Mouse (Mus musculus) left cerebral cortex, postnatal 4 days (tissue): ENCODE measurements around the gene Gm5751. TPM values are rescaled to one million over a fixed set of nuclear protein-coding genes. Genes with fewer than 3 reads are reported as not detected.
"Not testable (repeated sequence)": the region's sequence is repeated elsewhere in the genome, so short reads cannot be mapped to it uniquely, and the experiment has no call there.

Experiments
- DNase-seq: peaks from one replicate; pipeline ENCODE4 v3.0.0-alpha.2; 2022
- intact Hi-C: fragments of 180-260 bp; cut with DNase I; formaldehyde crosslinking; loops from one replicate; pipeline ENCODE4 v1.15.1; 2025
- total RNA-seq, 2 experiments: library from RNA; stranded (reverse); gene quantifications; 2 replicates each; pipeline ENCODE4 v1.2.3; 2021

Gene Gm5751
- total RNA-seq, result not detected

DNA sequence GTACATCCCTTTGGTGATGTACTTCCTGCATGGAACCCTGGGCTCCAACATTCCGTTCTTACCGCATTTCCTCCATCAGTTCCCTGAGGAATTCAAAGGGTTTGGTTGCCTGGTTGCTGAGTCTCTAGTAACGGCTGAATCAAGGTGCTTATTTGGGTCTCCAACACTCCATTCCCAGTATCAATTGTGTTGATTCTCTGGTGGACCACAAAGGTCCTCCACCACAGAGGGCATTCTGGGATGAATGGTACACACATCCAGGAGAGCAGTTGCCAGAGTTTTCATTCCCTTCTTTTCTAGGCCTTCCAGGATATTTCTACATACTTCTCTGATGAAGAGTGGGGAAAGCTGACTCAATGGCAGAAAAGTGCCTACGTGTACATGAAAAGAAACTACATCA, at the start of gene Gm5751:
Gm5751 (plus strand) TSS at position 301 of the 400 bp plus-strand sequence.
- intact Hi-C loops, DNase-seq: not testable (repeated sequence)

DNA sequence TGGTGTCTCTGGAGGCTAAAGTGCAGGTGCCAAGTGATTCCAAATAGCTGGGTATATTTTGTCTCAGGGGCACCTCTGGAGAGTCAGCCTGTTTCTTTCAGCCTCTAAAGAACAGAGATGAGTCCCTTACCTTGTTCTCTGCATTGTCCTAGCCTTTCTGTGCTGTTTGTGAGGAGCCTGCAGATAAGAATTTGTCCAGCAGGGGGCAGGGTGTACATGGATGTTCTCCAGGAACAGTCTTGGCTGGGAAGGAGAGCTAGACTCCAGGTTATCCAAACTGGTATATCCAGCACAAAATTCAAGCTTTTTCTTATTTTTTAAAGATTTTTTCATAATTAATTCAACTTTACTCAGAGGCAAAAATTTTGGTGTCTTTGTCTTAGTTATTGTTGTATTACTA, 42.0 kb upstream of the Gm5751 start:
- intact Hi-C loops, result no loop called here
- DNase-seq, result peak; percentile 57

DNA sequence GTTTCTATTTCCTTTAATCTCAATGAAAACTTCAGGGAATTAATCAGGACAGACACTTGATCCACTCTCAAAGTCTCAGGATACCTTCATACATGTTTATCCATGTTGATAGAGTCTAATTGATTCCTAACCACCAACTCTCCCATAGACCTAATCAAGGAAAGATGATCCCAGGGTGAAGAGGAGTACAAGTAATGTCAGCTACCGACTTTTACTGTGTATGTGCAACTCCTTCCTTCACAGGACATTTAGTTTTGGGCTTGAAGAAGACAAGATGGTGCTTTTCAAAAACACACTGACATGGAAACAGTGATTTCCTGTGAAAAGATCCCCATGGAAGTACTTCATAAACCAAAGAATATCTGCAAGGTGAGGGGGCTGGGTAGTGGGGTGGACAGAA, 30.4 kb upstream of the Gm5751 start, which contains the start of gene Gm6592:
Gm6592 (plus strand) TSS at position 301 of the 400 bp plus-strand sequence.
- intact Hi-C loops, result no loop called here
- no peak for DNase-seq

DNA sequence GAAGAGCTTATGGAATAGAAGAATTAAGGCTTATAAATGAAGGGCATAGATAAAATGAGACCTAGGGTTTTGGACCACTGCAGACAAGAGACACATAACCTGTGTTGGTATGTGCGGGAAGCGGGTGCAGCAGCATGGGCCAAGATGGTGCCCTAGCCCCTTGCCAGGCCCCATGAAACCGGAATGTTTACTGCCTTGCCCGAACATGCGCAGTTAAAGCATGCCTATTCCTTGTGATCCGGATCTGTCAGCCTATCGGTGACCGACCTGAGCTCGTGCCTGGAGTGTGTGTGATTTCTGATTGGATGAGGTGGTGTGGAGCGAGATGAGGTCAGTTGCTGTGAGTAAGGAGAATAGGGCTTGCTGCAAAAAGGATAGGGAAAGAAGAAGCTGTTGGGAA, 21.6 kb upstream of the Gm5751 start:
- intact Hi-C loops, result no loop called here
- DNase-seq, result no peak

DNA sequence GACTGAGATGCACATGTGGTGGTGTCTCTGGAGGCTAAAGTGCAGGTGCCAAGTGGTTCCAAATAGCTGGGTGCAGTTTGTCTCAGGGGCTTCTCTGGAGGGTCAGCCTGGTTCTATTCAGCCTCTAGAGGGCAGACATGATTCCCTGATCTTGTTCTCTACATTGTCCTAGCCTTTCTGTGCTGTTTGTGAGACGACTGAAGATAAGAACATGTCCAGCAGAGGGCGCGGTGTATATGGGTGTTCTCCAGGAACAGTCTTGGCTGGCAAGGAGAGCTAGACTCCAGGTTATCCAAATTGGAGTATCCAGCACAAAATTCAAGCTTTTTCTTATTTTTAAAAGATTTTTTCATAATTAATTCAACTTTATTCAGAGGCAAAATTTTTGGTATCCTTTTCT, 9.7 kb upstream of the Gm5751 start:
- DNase-seq, result peak; percentile 80
- intact Hi-C loops, result not testable (repeated sequence)

DNA sequence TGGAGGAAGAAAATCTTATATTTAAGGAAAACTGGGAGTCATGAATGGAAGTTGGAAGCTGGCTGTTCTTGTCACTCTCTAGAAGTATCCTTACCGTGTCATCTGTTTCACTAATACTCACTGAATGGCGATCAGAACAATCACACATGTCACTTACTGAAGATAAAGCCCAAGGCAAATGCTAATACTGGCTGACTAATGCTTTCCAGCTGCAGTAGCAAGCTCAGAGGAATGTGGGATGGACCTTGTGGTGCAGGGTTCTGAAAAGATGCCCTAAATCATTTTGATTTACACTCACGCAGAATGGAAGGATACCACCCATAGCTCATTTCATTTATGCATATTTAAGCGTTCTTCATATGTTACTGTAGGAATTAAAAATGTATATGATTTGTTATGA, 10.3 kb downstream of the Gm5751 start:
- no peak for DNase-seq

DNA sequence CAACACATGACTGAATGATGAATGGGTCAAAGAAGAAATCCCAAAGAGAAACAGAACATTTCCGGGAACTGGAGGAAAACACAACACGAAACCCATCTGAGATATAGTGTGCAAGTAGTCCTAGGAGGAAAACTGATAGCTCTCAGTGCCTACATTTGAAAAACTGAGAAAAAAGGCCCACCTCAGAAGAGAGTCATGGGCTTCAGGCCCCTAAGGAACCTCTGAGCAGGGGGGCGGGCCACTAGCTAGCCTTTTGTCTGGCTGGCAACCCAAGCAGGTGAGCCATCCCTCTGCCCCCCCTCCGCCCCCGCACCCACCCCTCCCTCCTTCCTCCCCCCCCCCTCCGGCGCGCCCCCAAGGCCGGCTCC, 17.9 kb downstream of the Gm5751 start:
- DNase-seq, result no peak
- intact Hi-C loops, result no loop called here

More for the DNA sequence above, 10.3 kb downstream of the Gm5751 start:
- intact Hi-C loops, result no loop called here

DNA sequence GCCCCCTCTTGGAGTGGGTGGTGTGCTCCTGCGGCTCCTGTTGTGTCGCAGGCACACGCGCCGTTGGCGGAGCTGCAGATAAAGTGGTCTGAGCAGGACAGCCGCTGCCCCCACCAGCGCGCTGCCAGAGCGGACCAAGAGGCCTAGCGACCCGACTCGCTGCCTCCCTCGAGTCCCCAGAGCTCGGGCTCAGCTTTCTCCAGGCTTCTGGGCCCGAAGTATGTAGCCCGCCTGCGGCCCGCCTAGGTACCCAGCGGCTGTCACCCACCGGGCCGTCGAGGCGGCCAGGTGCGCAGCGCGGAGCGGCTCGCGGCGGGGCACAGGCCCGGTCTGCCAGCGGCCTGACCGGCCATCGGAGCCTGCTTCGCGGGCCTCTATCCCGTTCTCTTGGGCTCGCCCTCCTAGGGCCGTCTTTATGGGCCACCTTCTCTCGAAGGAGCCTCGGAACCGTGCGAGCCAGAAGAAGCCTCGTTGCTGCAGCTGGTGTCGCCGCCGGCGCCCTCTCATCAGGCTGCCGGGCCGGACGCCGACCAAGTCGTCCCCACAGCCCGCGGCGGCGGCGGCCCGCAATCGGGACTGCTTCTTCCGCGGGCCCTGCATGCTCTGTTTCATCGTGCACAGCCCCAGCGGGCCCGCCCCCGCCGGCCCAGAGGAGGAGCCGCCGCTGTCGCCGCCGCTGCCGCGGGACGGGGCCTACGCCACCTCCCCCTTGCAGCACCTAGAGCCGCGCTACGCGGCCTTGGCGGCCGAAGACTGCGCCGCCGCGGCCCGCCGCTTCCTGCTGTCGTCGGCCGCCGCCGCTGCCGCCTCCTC, 18.5 kb downstream of the Gm5751 start, which contains the start of gene B630019K06Rik:
B630019K06Rik (plus strand) TSS at position 40 of the 813 bp plus-strand sequence.
- intact Hi-C loops, result no loop called here
- peak; percentile 53 for DNase-seq

DNA sequence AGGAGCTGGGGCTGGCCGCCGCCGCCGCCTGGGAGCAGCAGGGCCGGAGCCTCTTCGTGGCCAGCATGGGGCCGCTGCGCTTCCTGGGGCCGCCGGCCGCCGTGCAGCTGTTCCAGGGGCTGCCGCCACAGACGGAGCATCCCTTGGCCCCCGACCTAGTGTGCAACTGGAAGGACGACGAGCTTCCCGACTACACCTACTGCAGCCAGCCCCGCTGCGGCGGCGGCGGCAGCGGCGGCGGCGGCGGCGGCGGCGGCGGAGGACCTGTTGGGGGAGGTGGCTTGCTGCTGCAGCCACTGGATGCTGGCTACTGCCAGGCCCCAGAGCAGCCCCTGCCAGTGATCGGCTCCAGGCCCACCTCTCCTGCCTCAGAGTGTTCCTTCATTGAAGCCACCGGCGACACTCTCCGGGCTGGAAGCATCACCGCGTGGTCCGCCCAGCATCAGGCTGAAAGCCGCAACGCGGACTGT, 19.2 kb downstream of the Gm5751 start:
- peak; percentile 24 for DNase-seq
- intact Hi-C loops, result no loop called here

DNA sequence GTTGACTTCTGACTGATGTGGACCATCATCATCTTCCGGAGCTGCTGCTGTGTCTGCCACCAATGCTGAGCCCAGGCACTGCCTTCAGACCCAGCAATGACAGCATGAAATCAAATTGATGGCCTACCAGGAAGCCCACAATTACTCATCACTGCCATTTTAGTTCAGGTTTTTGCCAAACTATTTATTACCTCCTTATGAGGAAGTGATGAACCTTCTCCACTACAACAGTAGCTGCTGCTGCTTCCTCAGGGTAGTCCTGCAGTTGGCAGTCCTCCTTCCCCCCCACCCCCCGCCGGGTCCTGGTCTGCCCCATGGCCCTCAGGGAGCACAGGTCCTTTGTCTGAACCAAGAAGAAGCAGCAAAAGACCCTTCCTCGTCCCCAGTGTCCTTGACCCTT, 26.8 kb downstream of the Gm5751 start:
- intact Hi-C loops, result no loop called here
- no peak for DNase-seq

DNA sequence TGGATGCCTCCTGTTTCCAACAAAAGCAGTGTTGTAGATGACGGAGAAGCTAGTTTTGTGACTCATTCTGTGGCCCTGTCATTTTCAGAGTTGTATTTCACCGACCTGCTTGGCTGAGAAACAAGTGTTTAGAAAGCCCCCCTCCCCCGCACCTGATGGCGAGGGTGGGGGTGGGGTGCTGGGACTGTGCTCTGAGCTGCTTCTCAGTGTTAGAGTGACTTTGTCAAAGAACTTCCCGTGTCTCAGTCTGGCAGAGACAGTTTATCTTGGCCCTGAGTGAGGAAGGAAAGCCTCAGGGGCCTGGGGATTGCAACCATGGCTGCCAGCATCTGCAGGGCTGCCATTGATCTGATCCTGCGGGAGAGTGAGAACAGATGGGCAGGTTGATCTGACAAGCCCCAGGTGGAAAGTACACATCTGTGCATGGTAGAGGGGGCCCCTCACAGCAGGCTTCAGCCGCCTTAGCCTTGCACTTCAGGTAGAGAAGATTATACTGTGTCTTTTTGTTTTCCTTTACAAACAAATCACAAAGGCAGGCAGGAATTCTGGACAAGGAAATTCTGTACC, 27.9 kb downstream of the Gm5751 start:
- intact Hi-C loops, result no loop called here
- no peak for DNase-seq

DNA sequence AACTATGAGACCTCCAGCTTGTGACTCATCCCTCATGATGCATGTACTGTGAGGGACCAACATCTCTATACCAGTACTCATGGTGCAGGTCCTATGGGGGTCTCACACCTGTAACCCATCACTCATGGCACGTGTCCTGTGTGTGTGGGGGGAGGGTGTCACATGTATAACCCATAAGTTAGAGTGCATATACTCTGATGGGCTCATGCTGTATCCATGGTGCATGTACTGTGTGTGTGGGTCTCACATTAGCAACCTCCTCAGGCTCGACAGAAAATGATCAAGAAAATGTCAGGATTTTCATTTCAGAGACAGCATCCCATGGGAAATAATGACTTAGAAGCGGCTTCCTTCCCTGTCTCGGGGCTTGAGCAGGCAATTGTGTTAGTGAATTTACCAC, 47.0 kb downstream of the Gm5751 start:
- intact Hi-C loops, result no loop called here
- DNase-seq, result no peak

DNA sequence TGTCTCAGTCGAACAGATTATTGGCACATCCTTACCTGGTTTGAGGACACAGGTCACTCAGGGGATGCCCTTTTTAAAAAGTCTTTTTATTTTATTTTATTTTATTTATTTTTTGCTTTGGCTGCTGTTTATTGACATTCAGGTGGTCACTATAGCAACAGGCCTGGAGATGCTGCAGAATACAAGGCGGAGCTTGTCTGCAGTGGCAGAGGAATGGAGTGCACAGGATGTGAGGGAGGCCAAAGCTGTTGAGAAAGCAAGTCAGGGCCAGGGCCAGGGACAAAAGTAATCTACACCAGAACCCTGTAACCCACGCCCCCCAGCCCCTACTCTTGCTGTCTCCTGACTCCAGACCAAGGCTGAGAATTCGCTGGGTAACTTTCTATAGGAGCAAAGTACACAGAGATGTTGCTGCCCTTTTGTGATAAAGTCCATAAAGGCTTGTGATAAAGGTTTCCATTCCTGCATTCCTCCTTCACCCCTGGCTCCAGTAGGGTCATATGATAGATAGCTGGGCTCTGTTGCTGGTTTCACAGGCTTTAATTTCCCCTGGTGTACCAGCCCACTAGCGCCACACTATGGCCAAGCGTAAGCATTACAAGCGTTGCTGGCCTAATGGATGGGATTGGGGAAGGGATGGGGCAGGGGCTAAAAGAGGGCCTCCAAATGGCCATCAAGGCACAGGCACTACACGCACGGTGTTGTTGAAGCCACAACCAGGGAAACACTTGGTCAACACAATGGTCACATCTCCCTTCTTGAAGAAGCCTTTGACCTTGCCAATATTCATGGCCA, 48.0 kb downstream of the Gm5751 start:
- DNase-seq, result peak; percentile 13
- intact Hi-C loops, result no loop called here

DNA sequence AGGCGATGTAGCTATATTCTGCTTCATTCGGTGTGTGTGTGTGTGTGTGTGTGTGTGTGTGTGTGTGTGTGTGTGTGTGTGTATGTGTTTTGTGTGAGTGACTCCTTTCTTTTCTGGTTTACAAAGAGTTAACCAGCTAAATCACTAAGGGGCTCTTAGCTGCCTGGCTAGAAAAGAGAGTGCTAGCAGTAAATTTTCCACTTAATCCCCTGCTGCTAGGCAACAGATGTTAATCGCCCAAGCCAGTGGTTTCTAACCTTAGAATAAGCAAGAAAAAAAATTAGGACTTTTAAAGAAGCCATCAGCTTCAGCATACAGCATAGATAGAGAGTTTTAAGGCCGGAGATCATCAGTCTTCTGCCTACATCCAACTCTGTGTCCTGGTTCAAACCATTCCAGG, 53.3 kb downstream of the Gm5751 start:
- intact Hi-C loops, result no loop called here
- no peak for DNase-seq

Other genes with a start within 250 kb of the Gm5751 start
- not detected for gene Ssxb8, start 183.4 kb upstream of the Gm5751 start, total RNA-seq
- not detected for gene Ssx9, start 125.8 kb upstream of the Gm5751 start, total RNA-seq
- not detected for gene Ssxb5, start 70.6 kb upstream of the Gm5751 start, total RNA-seq
- not detected for gene Gm6592, start 30.3 kb upstream of the Gm5751 start, total RNA-seq
- 10 to 100 TPM; 26.3 to 27.1 TPM for gene B630019K06Rik, start 18.1 kb downstream of the Gm5751 start, total RNA-seq
- not detected for gene Fthl17b, start 88.7 kb downstream of the Gm5751 start, total RNA-seq
- not detected for gene Fthl17c, start 102.3 kb downstream of the Gm5751 start, total RNA-seq
- not detected for gene Fthl17d, start 112.5 kb downstream of the Gm5751 start, total RNA-seq
- gene Fthl17e, start 159.2 kb downstream of the Gm5751 start, total RNA-seq, result not detected
- not detected for gene Fthl17f, start 188.8 kb downstream of the Gm5751 start, total RNA-seq
- gene 4930402K13Rik, start 230.3 kb downstream of the Gm5751 start, total RNA-seq, result not detected